Mouse (Mus musculus): ENCODE measurements at regions not wholly inside any gene's neighbourhood (a gene's known extent, or its start where the extent isn't known, plus 50 kb on each side); places are given as distances from the start of the nearest gene placed in this dataset.

- H3K27me3 ChIP-seq (ENCODE audit: control insufficient read depth, insufficient read depth, low read length): no peaks in the 10 kb centered on the region
- no peak overlapping the region for H3K27ac ChIP-seq (ENCODE audit: low read length)
- 69% methylated on average over 1 of the region's 1 CpGs for WGBS
- no peak overlapping the region for H3K9ac ChIP-seq (replicated peaks; ENCODE audit: low read depth, low read length)
- no peaks in the 10 kb centered on the region for H3K4me1 ChIP-seq (ENCODE audit: control insufficient read depth, insufficient read depth, low read length)
- ATAC-seq (ENCODE audit: insufficient number of reproducible peaks, insufficient read depth, low FRiP score, low read depth): no peak
- H3K4me3 ChIP-seq (ENCODE audit: low read depth, low read length): no peak overlapping the region
- no peak overlapping the region for H3K4me2 ChIP-seq (replicated peaks; ENCODE audit: low read depth, low read length)
- no peaks in the 10 kb centered on the region for H3K36me3 ChIP-seq (ENCODE audit: control insufficient read depth, insufficient read depth, low read length)
- H3K9me3 ChIP-seq (ENCODE audit: control insufficient read depth, low read depth, low read length): no peaks in the 10 kb centered on the region
These were observed 316.5 kb upstream of the Trpc7 start for GRCm38 (mm10) chr13:57212251-57212650.

GRCm38 (mm10) chr13:57191195-57191594, 295.4 kb upstream of the Trpc7 start:
- 68% methylated on average over 3 of the region's 3 CpGs for WGBS
- no peak for ATAC-seq (ENCODE audit: insufficient number of reproducible peaks, insufficient read depth, low FRiP score, low read depth)
- Histone ChIP-seq H3K27ac (ENCODE audit: low read length) (no peak overlapping the region), H3K36me3 (ENCODE audit: control insufficient read depth, insufficient read depth, low read length) (no peaks in the 10 kb centered on the region), H3K9ac (replicated peaks; ENCODE audit: low read depth, low read length) (no peak overlapping the region), H3K4me1 (ENCODE audit: control insufficient read depth, insufficient read depth, low read length) (no peaks in the 10 kb centered on the region), H3K4me2 (replicated peaks; ENCODE audit: low read depth, low read length) (no peak overlapping the region), H3K9me3 (ENCODE audit: control insufficient read depth, low read depth, low read length) (no peaks in the 10 kb centered on the region), H3K4me3 (ENCODE audit: low read depth, low read length) (no peak overlapping the region), H3K27me3 (ENCODE audit: control insufficient read depth, insufficient read depth, low read length) (no peaks in the 10 kb centered on the region)

- no peak overlapping the region for H3K4me3 ChIP-seq (ENCODE audit: low read depth, low read length)
These were observed 293.5 kb upstream of the Trpc7 start for GRCm38 (mm10) chr13:57189246-57189645.

GRCm38 (mm10) chr13:57186168-57186567, 290.4 kb upstream of the Trpc7 start:
- Histone ChIP-seq H3K36me3 (ENCODE audit: control insufficient read depth, insufficient read depth, low read length) (no peaks in the 10 kb centered on the region), H3K4me1 (ENCODE audit: control insufficient read depth, insufficient read depth, low read length) (0 out of 2 replicates have a peak, but pooled peaks cover 7% of the 10 kb centered on the region), H3K9me3 (ENCODE audit: control insufficient read depth, low read depth, low read length) (no peaks in the 10 kb centered on the region), H3K27ac (ENCODE audit: low read length) (no peak overlapping the region), H3K4me2 (replicated peaks; ENCODE audit: low read depth, low read length) (no peak overlapping the region), H3K4me3 (ENCODE audit: low read depth, low read length) (no peak overlapping the region), H3K27me3 (ENCODE audit: control insufficient read depth, insufficient read depth, low read length) (no peaks in the 10 kb centered on the region), H3K9ac (replicated peaks; ENCODE audit: low read depth, low read length) (no peak overlapping the region)
- no peak for ATAC-seq (ENCODE audit: insufficient number of reproducible peaks, insufficient read depth, low FRiP score, low read depth)
- 24% methylated on average over 2 of the region's 2 CpGs for WGBS

More at GRCm38 (mm10) chr13:57189246-57189645, 293.5 kb upstream of the Trpc7 start:
- 61% methylated on average over 3 of the region's 3 CpGs for WGBS
- Histone ChIP-seq H3K4me2 (replicated peaks; ENCODE audit: low read depth, low read length) (no peak overlapping the region), H3K36me3 (ENCODE audit: control insufficient read depth, insufficient read depth, low read length) (no peaks in the 10 kb centered on the region), H3K9me3 (ENCODE audit: control insufficient read depth, low read depth, low read length) (no peaks in the 10 kb centered on the region), H3K27me3 (ENCODE audit: control insufficient read depth, insufficient read depth, low read length) (no peaks in the 10 kb centered on the region), H3K4me1 (ENCODE audit: control insufficient read depth, insufficient read depth, low read length) (0 out of 2 replicates have a peak, but pooled peaks cover 7% of the 10 kb centered on the region), H3K9ac (replicated peaks; ENCODE audit: low read depth, low read length) (no peak overlapping the region), H3K27ac (ENCODE audit: low read length) (no peak overlapping the region)
- ATAC-seq (ENCODE audit: insufficient number of reproducible peaks, insufficient read depth, low FRiP score, low read depth): no peak

GRCm38 (mm10) chr13:57170180-57170579, 274.4 kb upstream of the Trpc7 start:
- no peaks in the 10 kb centered on the region for H3K9me3 ChIP-seq (ENCODE audit: control insufficient read depth, low read depth, low read length)
- H3K4me1 ChIP-seq (ENCODE audit: control insufficient read depth, insufficient read depth, low read length): no peaks in the 10 kb centered on the region
- WGBS: 79% methylated on average over 3 of the region's 3 CpGs
- H3K36me3 ChIP-seq (ENCODE audit: control insufficient read depth, insufficient read depth, low read length): no peaks in the 10 kb centered on the region
- H3K4me2 ChIP-seq (replicated peaks; ENCODE audit: low read depth, low read length): no peak overlapping the region
- no peak overlapping the region for H3K4me3 ChIP-seq (ENCODE audit: low read depth, low read length)
- H3K27me3 ChIP-seq (ENCODE audit: control insufficient read depth, insufficient read depth, low read length): no peaks in the 10 kb centered on the region
- H3K27ac ChIP-seq (ENCODE audit: low read length): no peak overlapping the region
- H3K9ac ChIP-seq (replicated peaks; ENCODE audit: low read depth, low read length): no peak overlapping the region
- no peak for ATAC-seq (ENCODE audit: insufficient number of reproducible peaks, insufficient read depth, low FRiP score, low read depth)

- Histone ChIP-seq H3K27ac (ENCODE audit: low read length) (no peak overlapping the region), H3K9me3 (ENCODE audit: control insufficient read depth, low read depth, low read length) (no peaks in the 10 kb centered on the region), H3K9ac (replicated peaks; ENCODE audit: low read depth, low read length) (no peak overlapping the region), H3K4me3 (ENCODE audit: low read depth, low read length) (no peak overlapping the region), H3K36me3 (ENCODE audit: control insufficient read depth, insufficient read depth, low read length) (no peaks in the 10 kb centered on the region), H3K4me1 (ENCODE audit: control insufficient read depth, insufficient read depth, low read length) (no peaks in the 10 kb centered on the region), H3K27me3 (ENCODE audit: control insufficient read depth, insufficient read depth, low read length) (no peaks in the 10 kb centered on the region), H3K4me2 (replicated peaks; ENCODE audit: low read depth, low read length) (no peak overlapping the region)
- 95% methylated on average over 2 of the region's 2 CpGs for WGBS
- ATAC-seq (ENCODE audit: insufficient number of reproducible peaks, insufficient read depth, low FRiP score, low read depth): no peak
These were observed 273.8 kb upstream of the Trpc7 start for GRCm38 (mm10) chr13:57169621-57170020.

GRCm38 (mm10) chr13:57165367-57165766, 269.6 kb upstream of the Trpc7 start:
- Histone ChIP-seq H3K4me2 (replicated peaks; ENCODE audit: low read depth, low read length) (no peak overlapping the region), H3K27ac (ENCODE audit: low read length) (no peak overlapping the region), H3K9me3 (ENCODE audit: control insufficient read depth, low read depth, low read length) (no peaks in the 10 kb centered on the region), H3K9ac (replicated peaks; ENCODE audit: low read depth, low read length) (no peak overlapping the region), H3K4me3 (ENCODE audit: low read depth, low read length) (no peak overlapping the region), H3K4me1 (ENCODE audit: control insufficient read depth, insufficient read depth, low read length) (no peaks in the 10 kb centered on the region), H3K36me3 (ENCODE audit: control insufficient read depth, insufficient read depth, low read length) (no peaks in the 10 kb centered on the region), H3K27me3 (ENCODE audit: control insufficient read depth, insufficient read depth, low read length) (no peaks in the 10 kb centered on the region)
- 91% methylated on average over 2 of the region's 2 CpGs for WGBS
- no peak for ATAC-seq (ENCODE audit: insufficient number of reproducible peaks, insufficient read depth, low FRiP score, low read depth)

GRCm38 (mm10) chr13:57152787-57153186, 257.0 kb upstream of the Trpc7 start:
- WGBS: 52% methylated on average over 5 of the region's 5 CpGs
- Histone ChIP-seq H3K27ac (ENCODE audit: low read length) (no peak overlapping the region), H3K4me1 (ENCODE audit: control insufficient read depth, insufficient read depth, low read length) (no peaks in the 10 kb centered on the region), H3K27me3 (ENCODE audit: control insufficient read depth, insufficient read depth, low read length) (no peaks in the 10 kb centered on the region), H3K4me3 (ENCODE audit: low read depth, low read length) (no peak overlapping the region), H3K9ac (replicated peaks; ENCODE audit: low read depth, low read length) (no peak overlapping the region), H3K36me3 (ENCODE audit: control insufficient read depth, insufficient read depth, low read length) (no peaks in the 10 kb centered on the region), H3K4me2 (replicated peaks; ENCODE audit: low read depth, low read length) (no peak overlapping the region), H3K9me3 (ENCODE audit: control insufficient read depth, low read depth, low read length) (no peaks in the 10 kb centered on the region)
- no peak for ATAC-seq (ENCODE audit: insufficient number of reproducible peaks, insufficient read depth, low FRiP score, low read depth)

GRCm38 (mm10) chr13:57147623-57148022, 251.8 kb upstream of the Trpc7 start:
- no peaks in the 10 kb centered on the region for H3K9me3 ChIP-seq (ENCODE audit: control insufficient read depth, low read depth, low read length)
- H3K27me3 ChIP-seq (ENCODE audit: control insufficient read depth, insufficient read depth, low read length): no peaks in the 10 kb centered on the region
- no peak overlapping the region for H3K9ac ChIP-seq (replicated peaks; ENCODE audit: low read depth, low read length)
- no peak overlapping the region for H3K4me3 ChIP-seq (ENCODE audit: low read depth, low read length)
- no peak for ATAC-seq (ENCODE audit: insufficient number of reproducible peaks, insufficient read depth, low FRiP score, low read depth)
- H3K27ac ChIP-seq (ENCODE audit: low read length): no peak overlapping the region
- H3K4me1 ChIP-seq (ENCODE audit: control insufficient read depth, insufficient read depth, low read length): no peaks in the 10 kb centered on the region
- WGBS: 35% methylated on average over 2 of the region's 2 CpGs
- no peaks in the 10 kb centered on the region for H3K36me3 ChIP-seq (ENCODE audit: control insufficient read depth, insufficient read depth, low read length)
- no peak overlapping the region for H3K4me2 ChIP-seq (replicated peaks; ENCODE audit: low read depth, low read length)

Measured in stomach, embryonic 14.5 days (tissue).